Mouse (Mus musculus) activated CD4-positive, CD25-positive, alpha-beta regulatory T cell, adult 9 weeks (primary cell): ENCODE results near the gene Gm20873. TPM values are rescaled to one million over a fixed set of nuclear protein-coding genes. Genes with fewer than 3 reads are reported as not detected.

Experiments used
- polyA plus RNA-seq: library from polyadenylated mRNA; unstranded; fragments of 100-300 nt; shearing (Covaris generic); gene quantifications from one replicate; pipeline ENCODE4 v1.2.1, GENCODE M21; 2017

The Gm20873 gene
- not detected for polyA plus RNA-seq

DNA sequence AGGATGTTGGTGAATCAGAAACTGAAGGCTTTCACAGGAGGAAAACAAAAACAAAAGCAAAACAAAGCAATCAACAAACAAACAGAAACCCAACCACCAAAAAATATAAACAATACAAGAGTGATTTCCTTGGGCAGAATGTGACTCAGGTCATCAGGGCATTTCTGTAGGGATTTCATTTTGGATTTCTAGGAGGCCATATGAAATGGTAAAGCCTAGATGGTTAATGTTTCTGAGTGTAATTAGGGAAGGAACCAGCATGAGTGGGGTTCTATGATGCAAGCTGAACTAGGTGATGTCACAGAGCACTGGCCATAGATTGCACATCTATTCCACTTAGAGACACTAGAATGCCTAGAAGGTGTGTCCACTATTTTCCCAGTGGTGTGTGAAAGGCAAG is at the start of gene Gm20873:
TSS of gene Gm20873 (plus strand) at position 301 of the 400 bp plus-strand sequence.

DNA sequence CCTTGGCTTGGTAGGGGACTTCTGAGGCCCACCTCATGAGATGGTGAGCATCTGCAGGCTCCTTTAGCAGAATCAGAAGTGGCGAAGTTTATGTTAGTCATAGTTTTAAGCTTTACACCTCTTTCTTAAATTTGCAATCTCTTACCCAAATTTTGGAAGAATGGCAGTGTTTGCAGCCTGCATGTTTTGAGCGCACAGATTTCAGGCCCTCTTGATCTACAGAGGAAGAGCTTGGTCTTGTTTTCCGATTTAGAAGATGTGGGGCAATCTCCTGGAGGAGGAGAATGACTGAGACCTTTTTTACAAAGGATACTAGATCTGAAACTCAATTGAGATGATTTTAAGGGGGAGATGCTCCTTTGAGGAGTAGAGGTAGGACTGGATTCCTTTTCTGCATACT is 29.0 kb upstream of the Gm20873 start, which contains the start of gene Gm21746:
TSS of gene Gm21746 (minus strand) at position 101 of the 400 bp plus-strand sequence.

Other genes with a start within 250 kb of the Gm20873 start
- gene Gm21746, start 29.1 kb upstream of the Gm20873 start, polyA plus RNA-seq = not detected